Mouse (Mus musculus): ENCODE results near the gene Cbx8.
A peak's percentile ranks its signal among the peaks of the same experiment; 100 is the strongest.

Cbx8 gene

GRCm38 (mm10) chr11:119048133-119048510 is 7.4 kb upstream of the Cbx8 start:
- no peak for DNase-seq

- DNase-seq: peak; percentile 60
Observed at GRCm38 (mm10) chr11:119047261-119048132, 6.7 kb upstream of the Cbx8 start.

DNA sequence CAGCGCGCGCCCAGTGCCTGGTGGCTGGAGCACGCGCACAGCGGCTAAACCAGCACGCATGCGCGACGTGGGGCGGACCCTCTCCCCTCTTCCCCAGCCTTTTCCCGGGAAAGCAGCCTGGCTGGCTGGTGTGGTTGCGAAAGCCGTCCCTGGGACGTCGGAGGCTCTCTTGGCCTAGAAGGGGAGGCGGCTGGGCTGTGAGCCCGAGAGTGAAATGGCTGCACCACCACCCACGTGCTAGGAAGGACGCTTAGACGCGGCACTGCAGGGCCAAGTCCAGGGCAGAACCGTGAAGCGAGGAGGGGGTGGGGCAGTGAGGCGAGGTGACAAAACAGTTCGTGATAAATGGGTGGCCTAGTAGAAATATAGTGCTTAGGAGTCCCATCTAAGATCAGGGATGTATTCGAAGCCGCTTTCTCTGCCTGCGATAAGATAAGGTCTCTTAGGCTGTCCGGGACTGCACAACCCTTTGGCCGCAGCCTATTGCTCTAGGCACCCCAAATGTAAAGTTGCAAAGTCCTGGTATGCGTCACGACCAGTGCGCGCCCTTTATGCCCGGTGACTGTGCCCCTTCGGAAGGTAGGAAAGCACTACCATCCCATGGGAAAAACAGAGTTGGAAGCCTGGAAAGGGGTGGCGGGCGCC is 6.0 kb upstream of the Cbx8 start:
- DNase-seq: no peak

DNA sequence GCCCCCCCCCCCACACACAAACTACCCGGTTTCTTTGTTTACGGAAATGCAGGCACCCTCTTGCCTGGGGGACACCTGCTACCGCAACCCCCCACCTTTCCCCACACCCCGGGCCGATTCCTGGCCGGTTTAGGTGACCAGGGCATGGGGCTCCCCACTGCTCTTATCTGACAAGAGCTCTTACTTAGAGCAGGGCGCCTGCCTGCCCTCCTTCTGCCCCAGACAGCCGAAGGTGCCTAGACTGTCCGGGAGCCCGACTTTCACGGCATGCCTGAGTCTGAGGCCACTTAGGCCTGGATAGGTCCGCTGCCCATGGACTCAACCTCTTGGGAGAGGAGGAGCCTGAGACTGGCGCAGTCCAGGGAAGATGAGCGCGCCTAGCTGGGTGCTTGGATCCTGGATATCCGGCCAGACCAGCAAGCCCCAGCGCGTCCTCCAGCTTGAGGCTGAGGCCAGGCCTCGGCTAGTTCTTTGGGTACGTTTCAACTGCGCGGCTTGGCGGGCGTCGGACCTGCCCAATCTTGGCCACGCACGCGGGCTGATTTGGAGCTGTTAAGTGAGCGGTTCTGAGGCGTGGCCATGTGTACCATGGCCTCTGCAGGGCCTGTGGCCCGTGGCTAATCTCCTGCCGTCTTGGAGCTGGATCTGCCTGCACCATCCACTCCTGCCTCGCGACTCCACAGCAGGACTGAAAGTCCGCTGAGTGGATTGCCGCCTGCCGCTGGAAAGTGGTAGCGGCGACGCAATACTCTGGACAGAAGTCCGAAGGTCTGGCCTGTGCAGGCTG is 4.0 kb upstream of the Cbx8 start:
- no peak for DNase-seq

DNA sequence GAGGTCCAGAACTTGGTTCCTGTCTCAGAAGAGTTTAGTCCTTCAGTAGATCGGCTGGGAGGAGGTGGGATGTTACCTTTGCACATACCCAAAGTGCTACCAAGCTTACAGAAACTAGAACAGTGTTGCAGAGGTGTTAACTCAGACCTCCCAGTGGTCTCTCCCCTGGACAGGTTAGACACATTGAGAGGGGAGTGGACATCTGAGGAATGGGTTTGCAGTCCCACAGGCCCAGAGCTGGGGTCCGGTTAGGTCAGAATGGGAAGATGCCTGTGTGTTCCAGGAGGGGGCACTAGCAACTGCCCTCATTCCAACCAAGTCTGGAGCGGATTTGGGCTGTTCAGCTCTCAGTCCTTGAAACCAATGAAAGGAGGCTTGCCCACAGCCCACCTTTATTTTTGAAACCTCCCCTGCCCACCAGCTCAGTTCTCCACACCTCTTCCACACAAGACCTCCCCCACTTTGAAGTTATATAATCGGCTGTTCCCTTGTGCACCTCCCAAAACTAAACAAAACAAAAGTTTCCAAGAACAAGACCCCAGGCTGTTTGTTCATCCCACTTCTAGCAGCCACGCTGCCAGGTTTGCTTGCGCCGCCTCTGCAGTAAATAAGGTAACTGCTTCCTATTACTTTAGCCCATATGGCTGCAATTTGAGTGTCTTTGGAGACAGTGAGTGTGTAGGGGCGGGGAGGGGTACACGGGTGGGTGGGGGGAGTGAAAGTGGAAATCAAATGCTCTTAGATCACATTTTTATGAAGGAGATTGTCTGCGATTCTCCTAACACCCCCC is 3.2 kb upstream of the Cbx8 start:
- peak; percentile 30 for DNase-seq

DNA sequence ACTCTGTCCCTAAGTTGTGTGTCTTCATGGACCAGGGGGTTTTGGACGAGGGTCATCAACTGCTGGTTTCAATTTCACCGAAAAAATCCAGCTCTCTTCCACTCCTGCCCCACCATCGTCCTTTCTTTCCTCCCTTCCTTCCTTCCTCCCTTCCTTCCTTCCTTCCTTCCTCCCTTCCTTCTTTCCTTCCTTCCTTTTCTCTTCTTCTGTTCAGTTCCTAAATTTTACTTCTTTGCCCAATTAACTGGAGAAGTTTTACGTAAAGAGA is 2.4 kb upstream of the Cbx8 start:
- DNase-seq: no peak

GRCm38 (mm10) chr11:119042466-119043272 is 1.9 kb upstream of the Cbx8 start:
- DNase-seq: peak; percentile 13

DNA sequence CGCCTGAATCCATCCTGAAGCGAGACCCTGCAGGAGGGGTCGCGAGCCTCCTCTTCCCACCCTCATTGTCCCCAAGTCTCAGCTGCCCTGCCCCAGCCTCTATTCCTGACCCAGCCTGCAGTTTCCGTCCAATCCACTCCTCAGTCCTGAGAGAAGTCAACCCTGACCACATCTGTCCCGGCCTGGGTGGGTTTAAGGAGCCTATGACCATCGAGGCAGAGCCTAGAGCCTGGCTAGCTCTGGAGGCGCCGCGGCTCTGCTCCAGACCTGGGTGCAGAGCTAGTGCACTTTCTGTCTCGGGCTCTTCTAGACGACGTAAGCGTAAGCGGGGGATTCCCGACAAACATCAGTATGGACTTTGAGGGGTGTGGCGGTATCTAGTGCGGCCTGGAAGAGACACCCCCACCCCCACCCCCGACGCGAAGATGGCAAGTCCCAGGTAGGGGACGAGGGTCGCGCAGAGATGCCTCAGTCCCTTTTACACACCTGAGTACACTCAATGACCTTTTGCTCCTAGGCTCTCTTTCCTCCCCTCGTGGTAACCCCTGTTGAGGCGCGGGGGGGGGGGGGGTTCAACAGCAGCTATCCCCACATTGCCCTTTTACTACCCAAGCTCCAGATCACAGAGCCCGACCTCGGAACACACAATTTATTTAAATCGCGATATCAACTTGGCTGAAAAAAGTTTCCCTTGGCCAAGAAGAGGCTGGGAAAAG is 1.1 kb upstream of the Cbx8 start:
- DNase-seq: no peak

- no peak for DNase-seq
Observed at GRCm38 (mm10) chr11:119041325-119041716, 552 bp upstream of the Cbx8 start.

- peak; percentile 10 for DNase-seq
Observed at GRCm38 (mm10) chr11:119039732-119040512, 847 bp downstream of the Cbx8 start.

DNA sequence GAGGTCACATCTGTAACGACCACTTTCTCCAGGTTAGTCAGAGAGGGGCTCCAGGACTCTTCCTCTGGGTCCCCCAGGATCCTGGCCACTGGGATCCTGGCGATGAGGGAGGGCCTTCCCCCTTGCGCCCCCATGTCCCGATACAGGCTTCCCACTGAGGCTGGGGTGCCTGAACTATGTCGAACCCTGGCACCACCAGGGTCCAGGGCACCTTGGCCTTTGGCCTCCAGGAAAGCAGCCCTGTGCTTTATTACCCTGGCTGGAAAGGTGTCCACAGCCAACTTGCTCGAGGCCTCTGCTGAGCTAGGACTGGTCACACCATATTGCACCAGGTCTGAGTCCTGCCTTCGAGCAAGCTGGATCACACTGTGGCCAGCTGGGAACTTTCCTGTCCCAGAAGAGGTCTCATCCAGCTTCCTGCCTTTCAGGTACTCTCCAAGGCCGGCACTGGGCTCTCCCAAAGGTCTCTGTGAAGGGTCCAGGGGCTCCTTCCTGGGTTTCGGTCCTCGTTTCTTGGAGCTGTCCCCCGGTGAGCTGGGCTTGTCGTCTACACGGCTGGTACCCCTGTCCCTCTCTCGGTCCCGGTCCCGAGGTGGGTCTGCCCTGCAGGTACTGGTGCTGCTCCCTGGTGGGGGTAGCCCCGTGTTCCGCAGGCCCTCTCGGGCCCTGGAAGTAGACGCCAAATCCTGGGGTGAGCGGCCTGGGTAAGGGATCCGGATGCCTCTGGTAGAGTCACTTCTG is 1.9 kb downstream of the Cbx8 start:
- peak; percentile 18 for DNase-seq

- no peak for DNase-seq
Observed at GRCm38 (mm10) chr11:119037780-119038401, 2.9 kb downstream of the Cbx8 start.

- no peak for DNase-seq
Observed at GRCm38 (mm10) chr11:119036934-119037779, 3.6 kb downstream of the Cbx8 start.

- DNase-seq: no peak
Observed at GRCm38 (mm10) chr11:119036447-119036846, 4.3 kb downstream of the Cbx8 start.

- no peak for DNase-seq
Observed at GRCm38 (mm10) chr11:119035686-119036165, 5.0 kb downstream of the Cbx8 start.

GRCm38 (mm10) chr11:119035094-119035685 is 5.6 kb downstream of the Cbx8 start:
- no peak for DNase-seq

GRCm38 (mm10) chr11:119034635-119035034 is 6.1 kb downstream of the Cbx8 start:
- no peak for DNase-seq
